Mouse (Mus musculus) embryo, embryonic 11 days (tissue): ENCODE results near the gene BC035947.

ENCODE experiments used
- DNase-seq: peaks from one replicate; pipeline ENCODE4 v3.0.0-alpha.2; 2015

BC035947 gene

GRCm38 (mm10) chr1:78501036-78501435, 10.9 kb downstream of the BC035947 start:
- DNase-seq = no peak

GRCm38 (mm10) chr1:78490143-78490542, 21.8 kb downstream of the BC035947 start:
- DNase-seq = no peak

GRCm38 (mm10) chr1:78488752-78489492, 23.0 kb downstream of the BC035947 start, which contains the start of gene Farsb:
Farsb (minus strand) TSS chr1:78488897.
- peak; percentile 94 for DNase-seq

- DNase-seq = no peak
Observed at GRCm38 (mm10) chr1:78488427-78488751, 23.6 kb downstream of the BC035947 start.

- DNase-seq = no peak
Observed at GRCm38 (mm10) chr1:78484361-78484760, 27.6 kb downstream of the BC035947 start.

- no peak for DNase-seq
Observed at GRCm38 (mm10) chr1:78483430-78483829, 28.5 kb downstream of the BC035947 start.

GRCm38 (mm10) chr1:78472441-78472840, 39.5 kb downstream of the BC035947 start:
- DNase-seq = no peak

GRCm38 (mm10) chr1:78454659-78455058, 57.3 kb downstream of the BC035947 start:
- DNase-seq = peak; percentile 71

- DNase-seq = no peak
Observed at GRCm38 (mm10) chr1:78453886-78454285, 58.1 kb downstream of the BC035947 start.

GRCm38 (mm10) chr1:78452544-78452943, 59.4 kb downstream of the BC035947 start:
- DNase-seq = no peak

GRCm38 (mm10) chr1:78451070-78451854, 60.7 kb downstream of the BC035947 start:
- DNase-seq = no peak

GRCm38 (mm10) chr1:78448091-78448490, 63.9 kb downstream of the BC035947 start:
- no peak for DNase-seq
